Mouse (Mus musculus): Measurements from ENCODE around the gene Cabp4.
A peak's percentile ranks its signal among the peaks of the same experiment; 100 is the strongest.
"Not testable (repeated sequence)": the region's sequence is repeated elsewhere in the genome, so short reads cannot be mapped to it uniquely, and the experiment has no call there.

Cabp4 gene

GRCm38 (mm10) chr19:4122411-4123370 lies 21.1 kb downstream of the Cabp4 start:
- no peak for DNase-seq

- DNase-seq = not testable (repeated sequence)
These were observed 21.9 kb downstream of the Cabp4 start for GRCm38 (mm10) chr19:4121896-4122295.

GRCm38 (mm10) chr19:4121097-4121805 lies 22.6 kb downstream of the Cabp4 start:
- peak; percentile 99 for DNase-seq

GRCm38 (mm10) chr19:4120496-4120895 lies 23.3 kb downstream of the Cabp4 start:
- DNase-seq = peak; percentile 63

- DNase-seq = no peak
These were observed 23.9 kb downstream of the Cabp4 start for GRCm38 (mm10) chr19:4119716-4120487.

GRCm38 (mm10) chr19:4118350-4118749 lies 25.5 kb downstream of the Cabp4 start:
- no peak for DNase-seq

- no peak for DNase-seq
These were observed 26.8 kb downstream of the Cabp4 start for GRCm38 (mm10) chr19:4117006-4117405.

- DNase-seq = no peak
These were observed 28.0 kb downstream of the Cabp4 start for GRCm38 (mm10) chr19:4115816-4116215.

- peak; percentile 55 for DNase-seq
These were observed 28.7 kb downstream of the Cabp4 start for GRCm38 (mm10) chr19:4115144-4115543.

- DNase-seq = no peak
These were observed 29.3 kb downstream of the Cabp4 start for GRCm38 (mm10) chr19:4114551-4114950.

GRCm38 (mm10) chr19:4113806-4114230 lies 30.0 kb downstream of the Cabp4 start:
- DNase-seq = no peak

GRCm38 (mm10) chr19:4113186-4113805 lies 30.5 kb downstream of the Cabp4 start:
- peak; percentile 97 for DNase-seq

GRCm38 (mm10) chr19:4112063-4112960 lies 31.5 kb downstream of the Cabp4 start:
- DNase-seq = no peak

- no peak for DNase-seq
These were observed 35.3 kb downstream of the Cabp4 start for GRCm38 (mm10) chr19:4108535-4108934.

- DNase-seq = no peak
These were observed 37.2 kb downstream of the Cabp4 start for GRCm38 (mm10) chr19:4106654-4107053.

- DNase-seq = no peak
These were observed 39.1 kb downstream of the Cabp4 start for GRCm38 (mm10) chr19:4104675-4105194.

- no peak for DNase-seq
These were observed 40.0 kb downstream of the Cabp4 start for GRCm38 (mm10) chr19:4103792-4104191.

- no peak for DNase-seq
These were observed 40.5 kb downstream of the Cabp4 start for GRCm38 (mm10) chr19:4103294-4103693.

GRCm38 (mm10) chr19:4102626-4103025 lies 41.2 kb downstream of the Cabp4 start:
- peak; percentile 83 for DNase-seq

GRCm38 (mm10) chr19:4102049-4102448 lies 41.8 kb downstream of the Cabp4 start:
- peak; percentile 57 for DNase-seq

- peak; percentile 76 for DNase-seq
These were observed 42.4 kb downstream of the Cabp4 start for GRCm38 (mm10) chr19:4101466-4101865.

All from cerebellum, adult 9-10 months (tissue).